Mouse (Mus musculus): ENCODE data around the gene Zfp750.

The Zfp750 gene

DNA sequence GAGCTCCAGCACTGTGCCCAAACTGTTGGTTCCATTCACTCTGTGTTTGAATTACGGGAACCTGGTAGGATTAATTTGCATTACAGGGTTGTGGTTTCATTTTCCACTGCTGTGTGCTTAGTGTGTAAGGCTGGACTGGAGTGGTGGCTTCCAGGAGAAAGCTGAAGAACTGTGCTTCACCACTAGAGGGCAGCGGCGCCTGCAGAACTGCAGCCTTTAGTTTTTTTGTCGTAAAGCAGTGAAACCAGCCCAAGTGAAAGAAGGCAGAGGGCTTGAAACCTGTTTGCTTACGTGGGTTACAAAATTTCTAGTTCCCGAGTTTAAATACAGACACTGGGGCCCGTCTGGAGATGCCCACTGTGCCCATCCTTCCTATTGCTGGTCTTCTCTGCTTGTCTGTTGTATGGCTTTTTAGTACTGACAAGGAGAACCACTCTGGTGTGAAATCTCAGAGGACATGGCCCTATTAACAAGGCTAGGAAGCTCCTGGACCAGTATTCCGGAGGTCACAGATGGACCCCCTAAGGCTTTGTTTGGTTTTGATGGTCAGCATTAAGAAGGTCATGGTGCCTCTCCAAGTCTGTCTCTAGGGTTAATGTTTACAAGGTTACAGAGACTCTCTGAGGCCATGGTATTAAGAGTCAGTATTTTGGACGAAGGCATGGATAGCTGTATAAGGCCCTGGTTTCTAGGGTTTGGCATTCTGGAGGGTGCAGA lies 43.3 kb downstream of the Zfp750 start:
- in situ Hi-C loops (cut with MboI, MseI) = loop anchor here in 1 of 2 experiments (5.0 kb wide), 1 partner anchor 331 kb away; no protein-coding TSS in a partner anchor

DNA sequence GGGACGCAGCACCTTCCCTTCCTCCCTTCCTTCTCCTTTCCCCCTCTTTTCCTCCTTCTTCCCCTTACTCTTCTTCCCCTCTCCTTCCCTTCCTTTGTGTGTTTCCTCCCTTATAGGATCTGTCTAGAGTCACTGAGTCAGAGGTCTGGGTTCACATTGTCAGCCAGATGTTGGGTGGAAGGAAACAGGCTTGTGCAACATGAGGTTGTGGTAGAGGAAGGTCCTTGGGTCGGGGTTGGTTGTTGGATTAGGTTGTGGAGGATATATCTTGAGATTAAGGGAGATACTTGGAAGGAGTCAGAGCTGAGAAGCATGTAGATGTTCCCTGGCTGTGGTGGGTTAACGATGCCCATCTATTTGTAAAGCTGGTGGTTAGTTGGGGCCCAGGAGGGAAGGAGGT lies 44.3 kb downstream of the Zfp750 start:
- in situ Hi-C loops (cut with MboI, MseI) = loop anchor here (5.0 kb wide), 1 partner anchor 332 kb away; no protein-coding TSS in a partner anchor

DNA sequence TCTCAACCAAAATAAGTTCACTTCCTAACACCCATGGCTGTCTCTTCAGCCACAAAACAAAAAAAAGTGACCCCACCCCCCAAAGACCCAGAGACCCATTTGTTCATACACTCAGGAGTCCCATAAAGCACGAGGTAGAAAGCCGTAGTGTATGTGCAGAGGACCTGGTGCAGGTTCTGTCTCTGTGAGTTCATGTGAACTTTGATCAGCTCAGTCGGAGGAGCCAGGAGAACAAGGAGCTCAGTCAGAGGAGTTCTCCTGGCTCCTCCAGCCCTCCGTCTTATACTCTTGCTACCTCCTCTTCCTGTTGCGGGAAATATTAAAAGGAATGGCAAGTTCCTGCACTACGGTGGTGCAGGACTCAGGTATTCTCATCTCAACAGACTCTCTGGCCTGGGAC lies 51.7 kb downstream of the Zfp750 start:
- in situ Hi-C loops (cut with MboI, MseI) = no loop called here

All from T-helper 17 cell (primary cell).